23 mouse cellular contexts compared by ENCODE assay signal in genomic region chr6:90829536-90829935, GRCm38 (mm10).
DNase-seq lines count a peak whose midpoint lies in the region; ATAC-seq lines count a peak whose summit lies in the region.
"Had no signal": no experiment of that assay in that cellular context is flagged by ENCODE, and none has a peak within 500 bp of the region (broad histone marks: within the 10 kb centered on the region; RNA-seq: fewer than 3 reads in every experiment).

No protein-coding gene starts in this region.

- no peaks in the 10 kb centered on the region for H3K27me3 ChIP-seq in forebrain, embryonic 13.5 days
- no peaks in the 10 kb centered on the region for H3K27me3 ChIP-seq in midbrain, embryonic 11.5 days (ENCODE audit: control insufficient read depth, insufficient read depth, low read length)
- no peaks in the 10 kb centered on the region for H3K27me3 ChIP-seq in midbrain, embryonic 14.5 days (ENCODE audit: control insufficient read depth, insufficient read depth, low read length)
- H3K27me3 ChIP-seq: embryonic facial prominence, embryonic 12.5 days; forebrain, embryonic 15.5 days; heart, embryonic 13.5 days; hindbrain, embryonic 13.5 days; neural tube, embryonic 12.5 days had no signal

- H3K4me3 ChIP-seq in forebrain, embryonic 13.5 days: no peak overlapping the region
- no peak overlapping the region for H3K4me3 ChIP-seq in midbrain, embryonic 11.5 days (ENCODE audit: low read depth, low read length)
- no peak overlapping the region for H3K4me3 ChIP-seq in midbrain, embryonic 14.5 days (replicated peaks; ENCODE audit: low read depth, low read length)
- H3K4me3 ChIP-seq: embryonic facial prominence, embryonic 12.5 days; forebrain, embryonic 15.5 days; gastrocnemius, adult 2 months; heart, embryonic 13.5 days; hindbrain, embryonic 13.5 days; limb, embryonic 10.5 days; midbrain, embryonic 10.5 days; neural tube, embryonic 12.5 days had no signal

- no peak overlapping the region for H3K4me2 ChIP-seq in forebrain, embryonic 13.5 days
- H3K4me2 ChIP-seq in midbrain, embryonic 11.5 days: no peak overlapping the region
- H3K4me2 ChIP-seq in midbrain, embryonic 14.5 days (ENCODE audit: low read length): no peak overlapping the region
- H3K4me2 ChIP-seq: embryonic facial prominence, embryonic 12.5 days; forebrain, embryonic 15.5 days; heart, embryonic 13.5 days; hindbrain, embryonic 13.5 days; lung, embryonic 14.5 days; neural tube, embryonic 12.5 days had no signal

- no peaks in the 10 kb centered on the region for H3K9me3 ChIP-seq in forebrain, embryonic 13.5 days (replicated peaks)
- H3K9me3 ChIP-seq in midbrain, embryonic 11.5 days (ENCODE audit: control insufficient read depth, low read length): no peaks in the 10 kb centered on the region
- no peaks in the 10 kb centered on the region for H3K9me3 ChIP-seq in midbrain, embryonic 14.5 days (ENCODE audit: control insufficient read depth, low read length)
- H3K9me3 ChIP-seq: embryonic facial prominence, embryonic 12.5 days; forebrain, embryonic 15.5 days; heart, embryonic 13.5 days; hindbrain, embryonic 13.5 days; limb, embryonic 10.5 days; midbrain, embryonic 10.5 days; neural tube, embryonic 12.5 days had no signal

- no peak overlapping the region for H3K27ac ChIP-seq in forebrain, embryonic 13.5 days
- H3K27ac ChIP-seq in midbrain, embryonic 11.5 days (ENCODE audit: low read depth, low read length): no peak overlapping the region
- no peak overlapping the region for H3K27ac ChIP-seq in midbrain, embryonic 14.5 days (replicated peaks; ENCODE audit: low read depth, low read length)
- H3K27ac ChIP-seq: embryonic facial prominence, embryonic 12.5 days; forebrain, embryonic 15.5 days; gastrocnemius, adult 2 months; heart, embryonic 13.5 days; hindbrain, embryonic 13.5 days; limb, embryonic 10.5 days; midbrain, embryonic 10.5 days; neural tube, embryonic 12.5 days had no signal

- DNase-seq in heart, adult 11 months: peak; percentile 82
- no peak for DNase-seq in heart, adult 9 months (ENCODE audit: low spot score in 2 of 2)
- DNase-seq in frontal cortex, adult 2 months (ENCODE audit: extremely low spot score in 1 of 2, low spot score in 1 of 2): peak; percentile 82 to 88
- DNase-seq in left cerebral cortex, postnatal 25 days (ENCODE audit: low spot score in 2 of 2): peak; percentile 80 to 97
- peak; percentile 86 for DNase-seq in right cerebral cortex, postnatal 36 days (ENCODE audit: low spot score in 2 of 2)
- no peak for DNase-seq in midbrain, embryonic 11.5 days (ENCODE audit: low spot score, missing footprints)
- no peak for DNase-seq in midbrain, embryonic 14.5 days
- DNase-seq: adrenal gland, adult 2 months; cerebellum, postnatal 10 days; gastrocnemius, adult 2 months; kidney, adult 9 months; kidney, postnatal 25 days; lung, embryonic 14.5 days; thymus, postnatal 14 days had no signal

- no peak overlapping the region for H3K9ac ChIP-seq in forebrain, embryonic 13.5 days
- no peak overlapping the region for H3K9ac ChIP-seq in midbrain, embryonic 11.5 days (ENCODE audit: low read length)
- no peak overlapping the region for H3K9ac ChIP-seq in midbrain, embryonic 14.5 days (replicated peaks; ENCODE audit: low read length)
- H3K9ac ChIP-seq: embryonic facial prominence, embryonic 12.5 days; forebrain, embryonic 15.5 days; heart, embryonic 13.5 days; hindbrain, embryonic 13.5 days; lung, embryonic 14.5 days; neural tube, embryonic 12.5 days had no signal

- H3K36me3 ChIP-seq in forebrain, embryonic 13.5 days (ENCODE audit: poor library complexity, severe bottlenecking): no peaks in the 10 kb centered on the region
- H3K36me3 ChIP-seq in midbrain, embryonic 11.5 days (ENCODE audit: control insufficient read depth, insufficient read depth, low read length): no peaks in the 10 kb centered on the region
- H3K36me3 ChIP-seq in midbrain, embryonic 14.5 days (ENCODE audit: control insufficient read depth, insufficient read depth, low read length): no peaks in the 10 kb centered on the region
- H3K36me3 ChIP-seq: embryonic facial prominence, embryonic 12.5 days; forebrain, embryonic 15.5 days; heart, embryonic 13.5 days; hindbrain, embryonic 13.5 days; limb, embryonic 10.5 days; midbrain, embryonic 10.5 days; neural tube, embryonic 12.5 days had no signal

- intact Hi-C loops in left cerebral cortex, postnatal 25 days (cut with DNase I): loop anchor here (1.0 to 2.0 kb wide), 2 partner anchors 19 to 95 kb away; no protein-coding TSS in a partner anchor

- no peak for ATAC-seq in forebrain, embryonic 13.5 days
- no peak for ATAC-seq in midbrain, embryonic 11.5 days (ENCODE audit: low FRiP score)
- ATAC-seq in midbrain, embryonic 14.5 days (ENCODE audit: low FRiP score, low TSS enrichment): no peak
- ATAC-seq: forebrain, embryonic 15.5 days; inflammation-experienced regulatory T-cells, adult 6 months had no signal

- 87% methylated on average over 6 of the region's 6 CpGs for WGBS in forebrain, embryonic 13.5 days
- 83% methylated on average over 6 of the region's 6 CpGs for WGBS in midbrain, embryonic 11.5 days
- 91% methylated on average over 6 of the region's 6 CpGs for WGBS in midbrain, embryonic 14.5 days

- no peaks in the 10 kb centered on the region for H3K4me1 ChIP-seq in forebrain, embryonic 13.5 days
- H3K4me1 ChIP-seq in midbrain, embryonic 11.5 days (ENCODE audit: control insufficient read depth, insufficient read depth, low read length): no peaks in the 10 kb centered on the region
- H3K4me1 ChIP-seq in midbrain, embryonic 14.5 days (ENCODE audit: control insufficient read depth, insufficient read depth, low read length): no peaks in the 10 kb centered on the region
- H3K4me1 ChIP-seq: embryonic facial prominence, embryonic 12.5 days; forebrain, embryonic 15.5 days; neural tube, embryonic 12.5 days had no signal

Comparison
In these comparisons a context has a peak if more than half of its experiments do, and no peak if none do; other contexts are left out.
1. DNase-seq: peak in heart, adult 11 months (single experiment), frontal cortex, adult 2 months (2 of 2), left cerebral cortex, postnatal 25 days (2 of 2) and right cerebral cortex, postnatal 36 days (2 of 2); none in heart, adult 9 months (0 of 2), midbrain, embryonic 11.5 days (single experiment) and midbrain, embryonic 14.5 days (single experiment).